Mouse (Mus musculus): ENCODE measurements around the gene Pitx2. TPM values are rescaled to one million over a fixed set of nuclear protein-coding genes. Genes with fewer than 3 reads are reported as not detected.

Pitx2 gene
- polyA plus RNA-seq, 1 experiment from 2014 or later: 26.9 TPM

DNA sequence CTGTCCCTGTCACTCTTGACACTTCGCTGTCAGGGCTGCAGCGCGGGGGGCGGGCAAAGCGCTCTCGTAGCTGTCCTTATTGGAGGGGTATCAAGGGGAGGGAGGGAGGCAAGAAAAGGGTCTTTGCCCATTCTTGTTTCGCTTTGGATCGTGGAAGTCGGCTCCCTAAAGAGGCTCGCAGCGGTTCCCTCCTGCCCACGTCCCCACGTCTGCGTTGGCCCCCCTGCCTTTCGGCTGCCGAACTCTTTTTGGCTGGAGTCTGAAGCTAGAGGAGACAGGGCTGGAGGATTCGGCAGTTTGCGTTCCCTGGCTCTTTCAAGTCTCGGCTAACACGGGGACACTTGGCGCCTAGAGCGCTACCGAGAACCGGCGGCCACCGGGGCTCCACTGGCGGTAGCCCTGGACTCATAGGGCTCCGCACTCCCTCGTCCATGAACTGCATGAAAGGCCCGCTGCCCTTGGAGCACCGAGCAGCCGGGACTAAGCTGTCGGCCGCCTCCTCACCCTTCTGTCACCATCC, 14.5 kb downstream of the Pitx2 start:
- peak overlapping the region; percentile 86 for H3K4me2 ChIP-seq (ENCODE audit: low read depth, low read length)
- 0 out of 2 replicates have a peak, but pooled peaks cover 7% of the 10 kb centered on the region for H3K4me1 ChIP-seq (ENCODE audit: control insufficient read depth, insufficient read depth, low read length)
- ATAC-seq (replicated peaks; ENCODE audit: extremely low read depth, insufficient read depth, low FRiP score): peak; percentile 46; the same call in 1 of the 2 replicates
- H3K27me3 ChIP-seq (ENCODE audit: control insufficient read depth, insufficient read depth, low read length): peaks cover 62% of the 10 kb centered on the region
- H3K36me3 ChIP-seq (ENCODE audit: control insufficient read depth, insufficient read depth): no peaks in the 10 kb centered on the region
- H3K9ac ChIP-seq (ENCODE audit: low read length): peak overlapping the region; percentile 64
- peak overlapping the region; percentile 69 for H3K27ac ChIP-seq (ENCODE audit: low read length)
- H3K4me3 ChIP-seq (ENCODE audit: low read length): peak overlapping the region; percentile 66
- 1% methylated on average over 32 of the region's 34 CpGs for WGBS
- no peaks in the 10 kb centered on the region for H3K9me3 ChIP-seq (replicated peaks; ENCODE audit: control insufficient read depth, low read length)

DNA sequence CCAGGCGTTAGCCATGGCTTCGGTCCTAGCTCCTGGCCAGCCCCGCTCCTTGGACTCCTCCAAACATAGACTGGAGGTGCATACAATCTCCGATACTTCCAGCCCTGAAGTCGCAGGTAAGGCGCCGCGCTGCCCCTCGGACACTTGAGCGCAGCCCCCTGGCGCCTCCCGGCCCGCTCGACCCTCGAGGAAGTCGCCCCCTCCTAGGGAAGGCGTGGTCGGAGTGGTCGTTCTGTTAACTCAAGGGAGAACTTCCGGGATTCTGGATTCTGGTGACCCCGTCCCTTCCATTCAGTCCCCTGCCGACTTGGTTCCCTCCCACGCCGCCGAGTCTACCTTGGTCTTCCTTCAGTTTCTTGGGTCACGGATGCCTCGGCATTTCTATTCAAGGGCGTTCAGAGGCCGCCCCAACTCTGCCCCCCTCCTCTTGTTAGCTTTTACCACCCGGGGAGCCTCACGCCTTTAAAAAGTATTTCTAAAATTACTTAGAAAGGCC, 15.0 kb downstream of the Pitx2 start:
- Histone ChIP-seq H3K4me2 (ENCODE audit: low read depth, low read length) (peak overlapping the region; percentile 86), H3K27ac (ENCODE audit: low read length) (peak overlapping the region; percentile 69), H3K9me3 (replicated peaks; ENCODE audit: control insufficient read depth, low read length) (no peaks in the 10 kb centered on the region), H3K4me3 (ENCODE audit: low read length) (peak overlapping the region; percentile 66), H3K36me3 (ENCODE audit: control insufficient read depth, insufficient read depth) (no peaks in the 10 kb centered on the region), H3K27me3 (ENCODE audit: control insufficient read depth, insufficient read depth, low read length) (peaks cover 61% of the 10 kb centered on the region), H3K9ac (ENCODE audit: low read length) (peak overlapping the region; percentile 64), H3K4me1 (ENCODE audit: control insufficient read depth, insufficient read depth, low read length) (0 out of 2 replicates have a peak, but pooled peaks cover 7% of the 10 kb centered on the region)
- WGBS: under 1% methylated on average over 31 of the region's 31 CpGs
- no peak for ATAC-seq (replicated peaks; ENCODE audit: extremely low read depth, insufficient read depth, low FRiP score)

DNA sequence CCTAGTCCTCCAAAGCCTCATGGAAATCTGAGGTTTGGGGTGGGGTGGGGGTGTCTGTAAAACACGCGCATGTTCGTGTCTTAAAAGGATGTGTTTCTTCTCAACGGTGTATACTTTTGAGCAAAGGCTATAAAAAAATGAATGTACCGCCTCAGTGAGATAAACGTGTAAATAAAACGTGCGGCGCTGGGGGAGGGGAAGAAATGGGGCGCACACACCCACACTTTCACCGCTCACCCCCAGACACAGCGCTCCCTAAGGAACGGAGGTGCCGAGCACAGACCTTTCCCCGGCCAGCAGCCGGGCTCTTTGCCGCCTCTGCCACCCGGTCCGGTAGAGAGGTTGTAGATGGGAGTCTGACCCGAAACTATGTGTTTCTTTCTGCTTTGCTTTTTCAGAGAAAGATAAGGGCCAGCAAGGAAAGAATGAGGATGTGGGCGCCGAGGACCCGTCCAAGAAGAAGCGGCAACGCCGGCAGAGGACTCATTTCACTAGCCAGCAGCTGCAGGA, 15.6 kb downstream of the Pitx2 start:
- H3K27me3 ChIP-seq (ENCODE audit: control insufficient read depth, insufficient read depth, low read length): peaks cover 61% of the 10 kb centered on the region
- peak overlapping the region; percentile 86 for H3K4me2 ChIP-seq (ENCODE audit: low read depth, low read length)
- 1% methylated on average over 26 of the region's 26 CpGs for WGBS
- peak overlapping the region; percentile 66 for H3K4me3 ChIP-seq (ENCODE audit: low read length)
- H3K9me3 ChIP-seq (replicated peaks; ENCODE audit: control insufficient read depth, low read length): no peaks in the 10 kb centered on the region
- H3K27ac ChIP-seq (ENCODE audit: low read length): peak overlapping the region; percentile 69; the same call in 1 of the 2 replicates
- no peaks in the 10 kb centered on the region for H3K36me3 ChIP-seq (ENCODE audit: control insufficient read depth, insufficient read depth)
- 0 out of 2 replicates have a peak, but pooled peaks cover 7% of the 10 kb centered on the region for H3K4me1 ChIP-seq (ENCODE audit: control insufficient read depth, insufficient read depth, low read length)
- ATAC-seq (replicated peaks; ENCODE audit: extremely low read depth, insufficient read depth, low FRiP score): no peak
- peak overlapping the region; percentile 67 for H3K9ac ChIP-seq (ENCODE audit: low read length)

DNA sequence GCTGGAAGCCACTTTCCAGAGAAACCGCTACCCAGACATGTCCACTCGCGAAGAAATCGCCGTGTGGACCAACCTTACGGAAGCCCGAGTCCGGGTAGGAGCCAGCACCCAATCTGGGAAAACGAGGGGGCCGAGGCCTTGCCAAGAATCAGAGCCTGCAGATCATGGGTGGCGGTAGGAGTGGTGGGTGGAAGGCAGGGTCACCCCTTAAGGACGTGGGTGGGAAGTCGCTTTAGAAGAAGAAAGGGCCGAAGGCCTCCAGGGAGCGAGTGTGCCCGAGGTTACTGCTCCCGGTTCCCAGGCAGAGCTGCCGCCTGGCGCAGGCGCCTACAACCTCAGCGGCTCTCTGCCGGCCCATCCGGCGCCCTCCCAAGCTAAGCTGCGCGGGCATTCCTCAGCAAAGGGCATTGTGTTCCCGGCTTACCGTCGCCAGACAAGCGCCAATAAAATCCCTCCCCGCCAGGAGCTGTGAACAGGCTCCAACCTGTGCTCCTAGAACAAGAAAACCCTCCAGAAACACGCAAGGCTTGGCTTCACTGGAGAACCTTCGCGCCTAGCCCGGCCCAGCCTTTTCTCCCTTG, 16.2 kb downstream of the Pitx2 start:
- 0 out of 2 replicates have a peak, but pooled peaks cover 9% of the 10 kb centered on the region for H3K4me1 ChIP-seq (ENCODE audit: control insufficient read depth, insufficient read depth, low read length)
- no peaks in the 10 kb centered on the region for H3K9me3 ChIP-seq (replicated peaks; ENCODE audit: control insufficient read depth, low read length)
- peak overlapping the region; percentile 67 for H3K9ac ChIP-seq (ENCODE audit: low read length)
- ATAC-seq (replicated peaks; ENCODE audit: extremely low read depth, insufficient read depth, low FRiP score): no peak
- H3K4me2 ChIP-seq (ENCODE audit: low read depth, low read length): peak overlapping the region; percentile 86
- peaks cover 56% of the 10 kb centered on the region for H3K27me3 ChIP-seq (ENCODE audit: control insufficient read depth, insufficient read depth, low read length)
- WGBS: 1% methylated on average over 35 of the region's 35 CpGs
- no peaks in the 10 kb centered on the region for H3K36me3 ChIP-seq (ENCODE audit: control insufficient read depth, insufficient read depth)
- H3K27ac ChIP-seq (ENCODE audit: low read length): peak overlapping the region; percentile 5; the same call in 1 of the 2 replicates
- peak overlapping the region; percentile 66 for H3K4me3 ChIP-seq (ENCODE audit: low read length)

DNA sequence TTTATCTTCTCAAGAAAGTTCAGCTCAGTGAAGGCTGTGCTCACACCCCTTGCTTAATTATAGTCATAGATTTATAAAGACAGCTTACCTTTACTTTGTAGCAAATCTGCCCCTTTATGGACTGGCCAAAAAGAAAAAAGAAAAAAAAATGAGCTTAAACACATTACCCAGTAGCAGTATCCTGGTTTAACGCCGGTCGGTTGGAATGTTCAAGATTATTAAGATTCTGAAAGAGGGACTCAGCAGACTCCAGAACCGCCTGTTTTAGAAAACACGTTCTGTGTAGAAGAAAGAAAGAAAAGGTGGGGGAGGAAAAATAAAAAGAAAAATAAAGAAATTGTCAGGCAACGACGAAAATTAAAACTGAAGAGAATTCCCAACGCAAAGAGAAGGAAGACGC, 16.8 kb downstream of the Pitx2 start:
- Histone ChIP-seq H3K4me3 (ENCODE audit: low read length) (peak overlapping the region; percentile 66), H3K27me3 (ENCODE audit: control insufficient read depth, insufficient read depth, low read length) (peaks cover 54% of the 10 kb centered on the region), H3K4me2 (ENCODE audit: low read depth, low read length) (peak overlapping the region; percentile 86), H3K4me1 (ENCODE audit: control insufficient read depth, insufficient read depth, low read length) (0 out of 2 replicates have a peak, but pooled peaks cover 9% of the 10 kb centered on the region), H3K9me3 (replicated peaks; ENCODE audit: control insufficient read depth, low read length) (no peaks in the 10 kb centered on the region), H3K36me3 (ENCODE audit: control insufficient read depth, insufficient read depth) (no peaks in the 10 kb centered on the region), H3K9ac (ENCODE audit: low read length) (peak overlapping the region; percentile 8), H3K27ac (ENCODE audit: low read length) (no peak overlapping the region)
- WGBS: 7% methylated on average over 9 of the region's 9 CpGs
- no peak for ATAC-seq (replicated peaks; ENCODE audit: extremely low read depth, insufficient read depth, low FRiP score)

DNA sequence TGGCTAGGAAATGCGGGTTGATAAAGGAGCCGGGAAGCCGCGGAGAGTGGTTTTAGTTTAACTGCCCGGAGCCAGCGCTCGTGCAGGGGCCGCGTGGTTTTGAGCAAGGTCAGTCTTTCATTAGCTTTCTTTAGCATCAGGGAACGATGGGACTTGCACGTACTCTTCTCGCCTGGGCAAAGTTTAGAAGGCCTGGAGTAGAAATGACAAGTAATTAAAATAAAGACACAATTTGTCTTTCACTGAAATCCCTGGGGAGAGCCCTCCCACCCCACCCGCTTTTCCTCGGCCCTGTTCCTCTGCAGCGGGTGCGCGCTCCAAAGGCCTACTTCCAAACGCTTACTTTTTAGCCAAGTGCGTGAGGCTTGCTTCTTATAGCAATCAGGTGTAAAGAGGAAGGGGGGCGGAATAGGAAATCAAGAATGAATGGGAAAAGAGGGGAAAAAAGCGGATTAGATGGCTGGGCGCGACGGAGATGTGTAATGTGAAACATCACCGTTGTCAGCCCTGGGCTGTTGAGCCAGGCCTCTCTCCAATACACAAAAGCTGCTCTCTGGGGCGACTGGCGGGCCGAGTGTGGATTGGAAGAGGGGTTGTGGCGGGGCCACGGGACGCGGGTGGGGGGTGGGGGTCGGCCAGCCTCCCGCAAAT, 17.4 kb downstream of the Pitx2 start:
- Histone ChIP-seq H3K9me3 (replicated peaks; ENCODE audit: control insufficient read depth, low read length) (no peaks in the 10 kb centered on the region), H3K9ac (ENCODE audit: low read length) (peak overlapping the region; percentile 8), H3K4me2 (ENCODE audit: low read depth, low read length) (peak overlapping the region; percentile 86), H3K4me3 (ENCODE audit: low read length) (peak overlapping the region; percentile 66), H3K27me3 (ENCODE audit: control insufficient read depth, insufficient read depth, low read length) (peaks cover 54% of the 10 kb centered on the region), H3K36me3 (ENCODE audit: control insufficient read depth, insufficient read depth) (no peaks in the 10 kb centered on the region), H3K4me1 (ENCODE audit: control insufficient read depth, insufficient read depth, low read length) (0 out of 2 replicates have a peak, but pooled peaks cover 9% of the 10 kb centered on the region), H3K27ac (ENCODE audit: low read length) (no peak overlapping the region)
- no peak for ATAC-seq (replicated peaks; ENCODE audit: extremely low read depth, insufficient read depth, low FRiP score)
- 5% methylated on average over 34 of the region's 34 CpGs for WGBS

DNA sequence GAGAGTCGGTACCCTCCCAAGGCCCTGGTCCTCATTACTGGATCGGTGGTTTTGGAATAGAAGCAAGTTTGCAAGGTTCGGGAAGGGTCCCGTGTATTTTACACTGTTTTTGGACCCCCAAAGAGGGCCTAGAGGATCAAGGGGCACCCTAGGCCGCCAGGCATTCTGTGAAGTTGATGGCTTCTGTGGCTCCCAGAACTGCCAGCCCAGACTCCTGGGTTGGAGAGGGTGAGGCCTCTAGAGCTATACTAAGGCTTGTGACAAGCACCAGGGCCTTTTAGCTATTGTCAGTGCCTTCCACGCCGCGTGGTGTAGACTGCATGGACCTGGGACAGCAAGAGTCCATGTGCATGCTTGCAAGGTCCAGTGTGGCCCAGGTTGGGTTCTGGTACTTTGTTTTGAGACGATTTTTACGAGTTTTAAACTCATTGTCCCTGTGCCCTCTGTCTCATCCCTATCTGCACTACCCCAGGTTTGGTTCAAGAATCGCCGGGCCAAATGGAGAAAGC, 18.2 kb downstream of the Pitx2 start:
- Histone ChIP-seq H3K4me1 (ENCODE audit: control insufficient read depth, insufficient read depth, low read length) (0 out of 2 replicates have a peak, but pooled peaks cover 9% of the 10 kb centered on the region), H3K4me2 (ENCODE audit: low read depth, low read length) (peak overlapping the region; percentile 86)

DNA sequence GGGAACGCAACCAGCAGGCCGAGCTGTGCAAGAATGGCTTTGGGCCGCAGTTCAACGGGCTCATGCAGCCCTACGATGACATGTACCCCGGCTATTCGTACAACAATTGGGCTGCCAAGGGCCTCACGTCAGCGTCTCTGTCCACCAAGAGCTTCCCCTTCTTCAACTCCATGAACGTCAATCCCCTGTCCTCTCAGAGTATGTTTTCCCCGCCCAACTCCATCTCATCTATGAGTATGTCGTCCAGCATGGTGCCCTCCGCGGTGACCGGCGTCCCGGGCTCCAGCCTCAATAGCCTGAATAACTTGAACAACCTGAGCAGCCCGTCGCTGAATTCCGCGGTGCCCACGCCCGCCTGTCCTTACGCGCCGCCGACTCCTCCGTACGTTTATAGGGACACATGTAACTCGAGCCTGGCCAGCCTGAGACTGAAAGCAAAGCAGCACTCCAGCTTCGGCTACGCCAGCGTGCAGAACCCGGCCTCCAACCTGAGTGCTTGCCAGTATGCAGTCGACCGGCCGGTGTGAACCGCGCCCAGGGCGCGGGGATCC, 18.8 kb downstream of the Pitx2 start:
- Histone ChIP-seq H3K36me3 (ENCODE audit: control insufficient read depth, insufficient read depth) (no peaks in the 10 kb centered on the region), H3K4me3 (ENCODE audit: low read length) (peak overlapping the region; percentile 66), H3K9me3 (replicated peaks; ENCODE audit: control insufficient read depth, low read length) (no peaks in the 10 kb centered on the region), H3K27ac (ENCODE audit: low read length) (0 out of 2 replicates have a peak overlapping the region, but pooled peaks have one; percentile 1), H3K9ac (ENCODE audit: low read length) (peak overlapping the region; percentile 15), H3K4me1 (ENCODE audit: control insufficient read depth, insufficient read depth, low read length) (0 out of 2 replicates have a peak, but pooled peaks cover 8% of the 10 kb centered on the region), H3K4me2 (ENCODE audit: low read depth, low read length) (peak overlapping the region; percentile 86), H3K27me3 (ENCODE audit: control insufficient read depth, insufficient read depth, low read length) (peaks cover 49% of the 10 kb centered on the region)
- WGBS: 3% methylated on average over 41 of the region's 41 CpGs
- ATAC-seq (replicated peaks; ENCODE audit: extremely low read depth, insufficient read depth, low FRiP score): no peak

More for the DNA sequence above, 18.2 kb downstream of the Pitx2 start:
- H3K9ac ChIP-seq (ENCODE audit: low read length): peak overlapping the region; percentile 15
- H3K27me3 ChIP-seq (ENCODE audit: control insufficient read depth, insufficient read depth, low read length): peaks cover 52% of the 10 kb centered on the region
- ATAC-seq (replicated peaks; ENCODE audit: extremely low read depth, insufficient read depth, low FRiP score): no peak
- H3K4me3 ChIP-seq (ENCODE audit: low read length): peak overlapping the region; percentile 66
- WGBS: 5% methylated on average over 12 of the region's 12 CpGs
- H3K36me3 ChIP-seq (ENCODE audit: control insufficient read depth, insufficient read depth): no peaks in the 10 kb centered on the region
- 0 out of 2 replicates have a peak overlapping the region, but pooled peaks have one; percentile 34 for H3K27ac ChIP-seq (ENCODE audit: low read length)
- no peaks in the 10 kb centered on the region for H3K9me3 ChIP-seq (replicated peaks; ENCODE audit: control insufficient read depth, low read length)
